Mouse (Mus musculus) cerebellum, postnatal 4 days (tissue): ENCODE measurements around the gene Gnptg.

Experiments
- DNase-seq, 2 experiments: peaks; one replicate each; pipeline ENCODE4 v3.0.0; 2022; ENCODE audit warnings: low spot score in 2 of 2, mixed read lengths in 1 of 2

Gene Gnptg

DNA sequence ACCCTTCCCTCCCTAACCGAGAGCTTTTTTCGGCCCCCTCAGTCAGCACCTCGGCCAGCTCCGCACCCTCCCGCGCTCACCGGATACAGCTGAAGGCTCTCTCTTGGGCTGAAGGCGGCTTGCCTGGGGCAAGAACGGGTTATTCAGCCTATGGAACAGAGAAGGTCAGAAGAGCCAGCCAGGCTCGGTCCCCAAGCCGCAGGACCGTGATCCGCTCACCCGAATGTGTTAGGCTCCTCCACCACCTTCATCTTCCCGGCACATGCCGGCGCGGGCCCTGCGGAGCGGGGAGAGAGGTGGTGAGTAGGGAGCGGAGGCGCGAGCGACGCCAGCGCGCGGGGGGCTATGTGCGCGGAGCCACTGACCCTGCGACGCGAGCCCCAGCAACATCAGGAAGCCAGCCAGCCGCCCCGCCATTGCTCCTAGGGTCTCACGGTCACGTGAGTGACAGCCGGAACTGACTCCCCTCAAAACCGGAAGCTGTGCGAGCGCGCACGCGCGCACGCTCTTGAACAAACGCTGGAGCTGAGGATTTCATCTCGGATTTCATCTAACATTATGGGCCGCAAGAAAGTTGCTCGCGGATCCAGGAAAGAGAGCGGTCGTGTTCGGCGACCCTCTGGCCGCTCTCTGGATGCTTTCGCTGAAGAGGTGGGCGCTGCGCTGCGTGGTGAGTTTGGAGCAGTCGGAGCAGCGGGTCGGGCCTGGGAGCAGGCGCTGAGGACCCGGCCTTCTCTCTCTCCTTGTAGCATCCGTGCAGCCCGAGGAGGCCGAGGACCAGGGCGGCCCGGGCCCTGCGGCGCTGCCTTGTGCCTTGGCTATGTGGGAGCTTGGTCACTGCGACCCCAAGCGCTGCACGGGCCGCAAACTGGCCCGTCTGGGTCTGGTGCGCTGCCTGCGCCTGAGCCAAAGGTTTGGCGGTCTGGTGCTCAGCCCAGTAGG is at the start of gene Gnptg, which contains the start of gene Tsr3:
Gene Gnptg, minus strand, starts transcription at position 430 of the 942 bp plus-strand sequence.
Gene Tsr3, plus strand, starts transcription at position 476 of the 942 bp plus-strand sequence.
- DNase-seq, result peak; percentile 67 to 84

DNA sequence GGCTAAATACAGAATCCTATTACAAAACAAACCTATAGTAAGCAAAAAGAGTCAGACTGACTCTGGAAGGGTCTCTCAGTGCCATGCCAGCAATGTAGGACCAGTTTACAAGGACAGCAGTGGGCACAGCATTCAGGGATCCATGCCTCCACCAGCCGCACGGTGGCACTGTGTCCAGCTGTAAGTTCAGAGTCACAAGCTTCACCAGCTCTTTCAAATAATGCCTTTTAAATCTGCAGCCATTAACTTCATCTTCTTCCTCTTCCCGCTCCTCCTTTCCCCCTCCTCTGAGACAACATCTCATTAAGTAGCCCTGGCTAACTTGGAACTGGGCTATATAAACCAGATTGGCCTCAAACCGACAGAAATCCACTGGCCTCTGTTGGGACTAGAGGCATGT is 48.9 kb upstream of the Gnptg start:
- peak in 1 of 2 experiments; percentile 56 for DNase-seq

GRCm38 (mm10) chr17:25285033-25285432 is 45.1 kb upstream of the Gnptg start:
- peak; percentile 38 to 80 for DNase-seq

DNA sequence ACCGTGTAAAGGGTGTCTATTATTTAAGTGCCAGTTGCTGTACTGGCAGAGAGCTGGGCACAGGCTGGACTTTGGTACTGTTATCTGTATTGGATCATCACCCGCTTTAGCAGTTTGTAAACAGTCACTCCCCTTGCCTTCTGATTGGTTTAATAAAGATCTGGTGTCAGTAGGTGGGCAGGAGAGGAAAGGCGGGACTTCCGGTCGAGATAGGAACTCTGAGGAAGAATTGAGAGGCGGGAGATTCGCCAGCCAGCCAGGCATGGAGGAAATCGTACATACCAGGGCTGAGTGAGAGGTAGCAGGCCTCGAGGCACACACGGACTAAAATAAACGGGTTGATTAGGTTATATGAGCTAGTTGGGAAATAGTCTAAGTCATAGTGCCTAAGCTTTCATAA is 42.2 kb upstream of the Gnptg start:
- DNase-seq, result no peak

DNA sequence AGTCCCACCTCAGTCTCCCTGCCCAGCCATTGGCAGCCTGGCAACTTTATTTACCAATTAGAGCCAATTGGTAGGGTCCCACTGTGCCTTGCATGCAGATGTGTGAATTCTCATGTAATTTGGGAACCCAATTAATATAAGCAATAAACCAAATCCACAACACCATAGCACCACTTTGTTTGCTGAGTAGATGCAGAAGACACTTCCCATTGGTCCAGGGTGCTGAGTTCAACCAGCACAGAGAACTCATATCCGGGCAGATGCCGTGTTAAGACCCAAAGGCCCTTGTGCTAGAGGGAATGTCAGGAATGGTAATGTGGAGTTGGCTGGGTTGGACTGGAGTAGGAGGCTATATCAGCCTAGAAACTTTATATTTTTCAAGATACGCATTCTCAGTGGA is 35.9 kb upstream of the Gnptg start:
- no peak for DNase-seq

GRCm38 (mm10) chr17:25274571-25275346 is 34.8 kb upstream of the Gnptg start, which contains the start of gene Ube2i:
TSS of gene Ube2i (minus strand) at chr17:25274622.
- DNase-seq, result no peak

- peak; percentile 85 to 98 for DNase-seq
These were observed 34.0 kb upstream of the Gnptg start for GRCm38 (mm10) chr17:25273706-25274501.

DNA sequence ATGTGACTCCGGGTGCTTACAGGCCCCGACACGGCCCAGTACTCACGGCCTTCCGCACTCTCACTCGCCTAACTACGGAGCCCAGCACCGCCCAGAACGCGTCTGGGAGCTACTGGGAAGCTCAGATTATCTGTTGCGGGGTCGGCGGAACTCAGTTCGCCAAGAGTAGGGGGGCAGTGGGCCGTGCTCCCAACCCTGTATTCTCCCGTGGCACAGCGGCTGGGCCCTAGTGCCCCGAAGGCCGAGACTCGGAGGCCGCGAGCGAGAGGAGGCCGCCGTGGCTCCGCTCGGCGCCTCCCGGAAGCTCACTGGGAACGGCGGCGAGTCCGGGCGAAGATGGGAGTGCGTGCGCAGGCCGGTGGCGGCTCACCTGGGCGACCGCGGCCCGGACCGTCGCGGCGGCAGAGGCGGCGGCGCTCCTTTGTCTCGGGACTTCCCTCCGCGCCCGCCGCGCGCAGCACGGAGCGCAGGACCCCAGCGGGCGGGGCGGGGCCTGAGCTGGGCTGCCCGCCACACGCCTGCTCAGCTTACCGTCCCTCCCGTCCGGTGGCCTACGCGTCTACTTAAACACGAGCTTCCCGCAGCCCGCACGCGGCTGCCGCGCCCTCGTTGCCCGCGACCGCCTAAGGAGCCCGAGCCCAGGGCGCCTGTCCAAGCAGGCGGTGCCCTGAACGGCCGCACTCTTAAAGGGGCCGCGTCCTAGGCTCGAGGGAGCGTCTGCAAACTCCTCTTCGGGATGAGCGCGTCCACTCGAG is 33.2 kb upstream of the Gnptg start:
- peak; percentile 59 to 78 for DNase-seq

DNA sequence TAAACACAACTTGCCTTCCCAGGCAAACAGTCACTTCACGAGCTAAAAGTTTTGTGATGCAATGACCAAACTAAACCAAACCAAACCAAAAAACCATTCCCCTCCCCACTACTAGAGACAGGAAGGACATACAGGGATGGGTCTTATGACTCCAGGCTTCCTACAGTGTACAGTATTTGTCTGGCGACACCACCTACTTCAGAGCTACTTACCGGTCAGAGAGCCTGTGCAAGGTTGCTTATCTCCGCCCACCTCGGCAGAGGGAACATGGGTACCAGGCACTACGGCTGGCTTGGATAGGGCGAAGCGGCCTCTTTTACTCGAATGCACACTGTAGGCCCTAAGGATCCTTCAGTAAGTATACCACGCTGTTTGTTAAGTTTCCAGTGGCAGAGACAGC is 32.4 kb upstream of the Gnptg start:
- DNase-seq, result no peak

- DNase-seq, result no peak
These were observed 30.9 kb upstream of the Gnptg start for GRCm38 (mm10) chr17:25270795-25271335.

- no peak for DNase-seq
These were observed 24.5 kb upstream of the Gnptg start for GRCm38 (mm10) chr17:25264453-25264852.

DNA sequence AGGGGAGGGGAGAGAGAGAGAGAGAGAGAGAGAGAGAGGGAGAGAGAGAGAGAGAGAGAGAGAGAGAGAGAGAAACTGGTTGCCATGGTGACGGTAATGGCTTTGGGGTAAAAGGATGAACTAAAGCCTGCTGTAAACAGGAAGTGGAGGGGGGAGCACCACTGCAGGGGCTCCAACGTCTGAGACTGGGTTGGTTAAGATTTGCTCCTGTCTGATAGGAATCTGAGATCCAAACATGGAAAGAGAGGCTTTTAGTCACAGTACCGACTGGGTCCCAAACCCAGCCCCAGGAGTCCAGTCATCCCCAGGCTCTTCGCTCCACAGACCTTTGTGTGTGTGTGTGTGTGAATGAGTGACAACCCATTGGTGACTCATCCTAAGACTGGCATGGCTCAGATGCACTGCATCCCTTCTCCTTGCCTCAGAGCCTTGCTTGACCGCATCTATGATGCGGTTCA is 17.9 kb upstream of the Gnptg start:
- DNase-seq, result no peak

GRCm38 (mm10) chr17:25256140-25256754 is 16.3 kb upstream of the Gnptg start, which contains the start of gene Baiap3:
TSS of gene Baiap3 (minus strand) at chr17:25256364.
- no peak for DNase-seq

- DNase-seq, result no peak
These were observed 15.2 kb upstream of the Gnptg start for GRCm38 (mm10) chr17:25255110-25255509.

- DNase-seq, result no peak
These were observed 13.8 kb upstream of the Gnptg start for GRCm38 (mm10) chr17:25253760-25254159.

GRCm38 (mm10) chr17:25252643-25253042 is 12.7 kb upstream of the Gnptg start:
- DNase-seq, result no peak

DNA sequence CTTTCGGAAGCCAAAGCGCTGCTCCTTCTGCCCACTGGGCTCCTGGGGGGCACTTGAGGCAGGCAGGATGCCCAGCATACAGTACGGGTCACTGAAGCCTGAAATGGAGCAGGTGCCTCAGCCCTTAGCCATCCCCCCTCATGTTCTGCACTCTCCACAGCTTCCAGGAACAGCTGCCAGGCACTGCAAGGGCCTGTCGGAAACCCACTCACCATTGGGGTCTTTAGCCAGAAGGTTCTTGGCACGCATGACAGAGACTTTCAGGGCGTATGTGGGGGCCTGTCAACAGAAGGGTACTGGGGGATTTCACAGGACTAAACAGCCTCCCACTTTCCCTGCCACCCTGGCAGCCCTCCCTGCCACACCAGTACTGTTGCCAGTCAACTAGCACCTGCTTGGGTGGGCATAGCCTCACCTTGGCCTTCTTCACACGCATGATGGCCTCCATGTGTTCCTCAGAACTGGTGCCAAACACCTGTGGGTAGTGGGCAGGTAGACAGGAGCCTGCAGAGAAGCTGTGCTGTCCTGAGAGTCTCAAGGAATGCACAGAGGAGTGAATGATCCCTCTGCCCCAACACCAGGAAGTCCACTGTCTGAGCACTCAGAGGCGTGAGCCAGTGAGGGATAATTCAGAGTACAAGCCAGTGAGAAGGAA is 10.4 kb upstream of the Gnptg start:
- peak in 1 of 2 experiments; percentile 54 for DNase-seq

DNA sequence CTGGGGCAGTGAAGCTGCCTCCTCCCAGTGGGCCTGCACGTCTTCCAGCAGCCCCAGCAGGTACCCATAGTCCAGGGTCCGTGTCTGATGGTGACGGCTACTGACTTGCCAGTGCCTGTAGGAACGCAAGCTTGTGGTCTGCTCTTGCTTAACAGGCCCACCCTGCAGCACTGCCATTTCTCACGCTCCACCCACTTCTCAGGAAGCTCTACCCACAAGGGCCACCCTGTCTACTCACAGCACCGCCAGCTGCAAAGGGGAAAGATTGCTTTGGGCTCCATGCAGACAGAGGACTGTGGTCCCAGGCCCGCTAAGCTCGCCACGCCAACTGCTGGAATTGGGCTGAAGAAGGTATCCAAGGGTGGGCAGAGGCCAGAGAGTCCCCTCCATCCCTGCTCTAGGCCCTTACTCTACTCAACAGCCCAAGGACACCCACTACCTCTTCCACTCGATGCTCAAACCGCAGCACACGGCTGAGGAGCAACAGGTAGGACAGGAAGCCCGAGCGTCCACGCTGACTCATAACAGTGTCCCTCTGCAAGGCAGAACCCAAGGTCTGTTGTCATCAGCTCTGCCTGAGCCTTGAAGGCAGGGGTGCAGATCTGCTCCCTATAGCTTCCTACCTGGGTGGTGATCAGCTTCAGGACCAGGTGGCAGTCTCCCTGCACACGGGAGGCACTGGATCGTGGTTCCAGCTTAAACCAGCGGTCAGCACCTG is 8.3 kb upstream of the Gnptg start:
- no peak for DNase-seq

DNA sequence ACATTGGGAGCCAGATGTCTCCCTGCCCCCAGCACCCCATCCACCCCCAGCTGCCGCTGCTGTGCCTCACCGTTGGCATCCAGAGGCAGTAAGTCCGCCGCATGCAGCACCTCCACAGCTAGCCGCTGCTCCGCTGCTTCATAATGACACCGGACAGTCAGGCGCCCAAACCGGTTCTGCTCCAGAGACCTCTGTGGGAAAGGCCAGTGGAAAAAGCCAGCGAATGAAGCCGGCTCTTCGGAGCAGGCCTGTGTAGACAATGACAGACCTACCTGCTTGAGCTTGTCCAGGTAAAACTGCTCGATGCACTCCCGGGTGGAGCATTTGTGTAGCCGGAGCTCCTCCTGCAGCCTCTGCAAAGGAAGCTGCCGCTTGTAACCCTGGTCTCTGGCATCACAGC is 4.3 kb upstream of the Gnptg start:
- no peak for DNase-seq
